In genomic region chr5:35973800-35974199, GRCm38 (mm10) we compare ENCODE assay signal across 9 mouse cellular contexts.
DNase-seq lines count a peak whose midpoint lies in the region; ATAC-seq lines count a peak whose summit lies in the region.
"Had no signal": no experiment of that assay in that cellular context is flagged by ENCODE, and none has a peak within 500 bp of the region (broad histone marks: within the 10 kb centered on the region; RNA-seq: fewer than 3 reads in every experiment).

No protein-coding gene starts in this region.

- H3K9ac ChIP-seq in heart, embryonic 11.5 days (ENCODE audit: low read depth, low read length), result no peak overlapping the region; the same call in 1 of the 2 replicates
- no peak overlapping the region for H3K9ac ChIP-seq in forebrain, embryonic 13.5 days

- H3K4me3 ChIP-seq in heart, embryonic 11.5 days (ENCODE audit: low read depth, low read length), result no peak overlapping the region
- no peak overlapping the region for H3K4me3 ChIP-seq in forebrain, embryonic 13.5 days
- H3K4me3 ChIP-seq: megakaryocyte, embryonic 14.5 days had no signal

- peak; percentile 7 to 14 for DNase-seq in CD8-positive naive resting alpha-beta T cell, adult 2 months (ENCODE audit: low read depth in 2 of 2, low spot score in 2 of 2)
- DNase-seq in adrenal gland, adult 2 months, result peak; percentile 85
- peak; percentile 93 for DNase-seq in kidney, postnatal 10 days
- DNase-seq in naive thymus-derived CD4-positive, alpha-beta T cell, adult 2 months (ENCODE audit: low read depth), result peak; percentile 79
- peak; percentile 84 to 92 for DNase-seq in urinary bladder, postnatal 4 days (ENCODE audit: low spot score in 2 of 2)
- DNase-seq in layer of hippocampus, adult 9-10 months (ENCODE audit: low spot score), result no peak

- peaks cover 21% of the 10 kb centered on the region for H3K4me1 ChIP-seq in heart, embryonic 11.5 days (ENCODE audit: control insufficient read depth, insufficient read depth, low read length)
- peaks cover 12% of the 10 kb centered on the region; the same call in 1 of the 2 replicates for H3K4me1 ChIP-seq in forebrain, embryonic 13.5 days

- no peak for ATAC-seq in heart, embryonic 11.5 days (replicated peaks; ENCODE audit: insufficient number of reproducible peaks, low FRiP score, low TSS enrichment)
- no peak for ATAC-seq in forebrain, embryonic 13.5 days

- no peaks in the 10 kb centered on the region for H3K9me3 ChIP-seq in heart, embryonic 11.5 days (replicated peaks; ENCODE audit: control insufficient read depth, low read length)
- no peaks in the 10 kb centered on the region for H3K9me3 ChIP-seq in forebrain, embryonic 13.5 days (replicated peaks)
- H3K9me3 ChIP-seq: megakaryocyte, embryonic 14.5 days had no signal

- H3K27ac ChIP-seq in heart, embryonic 11.5 days (ENCODE audit: low read depth, low read length), result peak overlapping the region; percentile 25; the same call in 1 of the 2 replicates
- H3K27ac ChIP-seq in forebrain, embryonic 13.5 days, result no peak overlapping the region

- H3K27me3 ChIP-seq in heart, embryonic 11.5 days (ENCODE audit: control insufficient read depth, insufficient read depth, low read length), result no peaks in the 10 kb centered on the region
- H3K27me3 ChIP-seq in forebrain, embryonic 13.5 days, result no peaks in the 10 kb centered on the region

- 48% methylated on average over 12 of the region's 12 CpGs for WGBS in heart, embryonic 11.5 days (ENCODE audit: insufficient replicate concordance)
- WGBS in forebrain, embryonic 13.5 days, result 79% methylated on average over 12 of the region's 12 CpGs

- peak overlapping the region; percentile 15; the same call in 1 of the 2 replicates for H3K4me2 ChIP-seq in heart, embryonic 11.5 days
- no peak overlapping the region for H3K4me2 ChIP-seq in forebrain, embryonic 13.5 days

- peaks cover 30% of the 10 kb centered on the region for H3K36me3 ChIP-seq in heart, embryonic 11.5 days (ENCODE audit: control insufficient read depth, insufficient read depth, low read length)
- peaks cover 69% of the 10 kb centered on the region for H3K36me3 ChIP-seq in forebrain, embryonic 13.5 days (ENCODE audit: poor library complexity, severe bottlenecking)
